Mouse (Mus musculus): ENCODE results near the gene Ephb2. TPM values are rescaled to one million over a fixed set of nuclear protein-coding genes. Genes with fewer than 3 reads are reported as not detected.

Gene Ephb2
- polyA plus RNA-seq, 1 experiment from 2014 or later: 2.3 TPM

GRCm38 (mm10) chr4:136754256-136754655 is 81.5 kb downstream of the Ephb2 start:
- no peak overlapping the region for H3K27ac ChIP-seq (replicated peaks)
- WGBS: 73% methylated on average over 8 of the region's 8 CpGs
- DNase-seq (ENCODE audit: low spot score) (no peak), ATAC-seq (ENCODE audit: low FRiP score, low TSS enrichment) (no peak)
- TF ChIP-seq EP300 (optimal IDR thresholded peaks at IDR 0.05): no peak
- TF ChIP-seq CTCF (IDR thresholded peaks at IDR 0.05; ENCODE audit: low read depth): no peak
- no peak overlapping the region for H3K4me2 ChIP-seq (replicated peaks; ENCODE audit: low read depth)
- no peaks in the 10 kb centered on the region for H3K27me3 ChIP-seq (ENCODE audit: control insufficient read depth, insufficient read depth, low read length)
- no peak overlapping the region for H3K9ac ChIP-seq (ENCODE audit: low read length)
- H3K36me3 ChIP-seq (ENCODE audit: control insufficient read depth, insufficient read depth, low read length): no peaks in the 10 kb centered on the region
- H3K9me3 ChIP-seq (ENCODE audit: control insufficient read depth, low read length): no peaks in the 10 kb centered on the region
- H3K4me1 ChIP-seq (replicated peaks; ENCODE audit: control insufficient read depth, insufficient read depth): peaks cover 11% of the 10 kb centered on the region
- no peak overlapping the region for H3K4me3 ChIP-seq (ENCODE audit: low read depth, low read length)

- Histone ChIP-seq H3K4me1 (replicated peaks; ENCODE audit: control insufficient read depth, insufficient read depth) (peaks cover 11% of the 10 kb centered on the region), H3K4me3 (ENCODE audit: low read depth, low read length) (no peak overlapping the region), H3K36me3 (ENCODE audit: control insufficient read depth, insufficient read depth, low read length) (no peaks in the 10 kb centered on the region), H3K4me2 (replicated peaks; ENCODE audit: low read depth) (no peak overlapping the region), H3K9ac (ENCODE audit: low read length) (no peak overlapping the region), H3K9me3 (ENCODE audit: control insufficient read depth, low read length) (no peaks in the 10 kb centered on the region), H3K27ac (replicated peaks) (no peak overlapping the region), H3K27me3 (ENCODE audit: control insufficient read depth, insufficient read depth, low read length) (no peaks in the 10 kb centered on the region)
- ATAC-seq (ENCODE audit: low FRiP score, low TSS enrichment) (no peak), DNase-seq (ENCODE audit: low spot score) (no peak)
- 58% methylated on average over 4 of the region's 4 CpGs for WGBS
- no peak for TF ChIP-seq EP300 (optimal IDR thresholded peaks at IDR 0.05)
- TF ChIP-seq CTCF (IDR thresholded peaks at IDR 0.05; ENCODE audit: low read depth): no peak
Measured at GRCm38 (mm10) chr4:136751355-136752020, 84.3 kb downstream of the Ephb2 start.

GRCm38 (mm10) chr4:136750578-136751338 is 85.0 kb downstream of the Ephb2 start:
- Histone ChIP-seq H3K9me3 (ENCODE audit: control insufficient read depth, low read length) (no peaks in the 10 kb centered on the region), H3K9ac (ENCODE audit: low read length) (no peak overlapping the region), H3K4me2 (replicated peaks; ENCODE audit: low read depth) (no peak overlapping the region), H3K4me1 (replicated peaks; ENCODE audit: control insufficient read depth, insufficient read depth) (peaks cover 11% of the 10 kb centered on the region), H3K4me3 (ENCODE audit: low read depth, low read length) (no peak overlapping the region), H3K36me3 (ENCODE audit: control insufficient read depth, insufficient read depth, low read length) (no peaks in the 10 kb centered on the region), H3K27me3 (ENCODE audit: control insufficient read depth, insufficient read depth, low read length) (no peaks in the 10 kb centered on the region), H3K27ac (replicated peaks) (no peak overlapping the region)
- TF ChIP-seq EP300 (optimal IDR thresholded peaks at IDR 0.05) (no peak), CTCF (IDR thresholded peaks at IDR 0.05; ENCODE audit: low read depth) (no peak)
- ATAC-seq (ENCODE audit: low FRiP score, low TSS enrichment): peak; percentile 16; the same call in 1 of the 2 replicates
- peak; percentile 41 for DNase-seq (ENCODE audit: low spot score)
- WGBS: 31% methylated on average over 19 of the region's 19 CpGs

GRCm38 (mm10) chr4:136749851-136750577 is 85.8 kb downstream of the Ephb2 start:
- H3K4me2 ChIP-seq (replicated peaks; ENCODE audit: low read depth): no peak overlapping the region
- WGBS: 53% methylated on average over 19 of the region's 19 CpGs
- TF ChIP-seq EP300 (optimal IDR thresholded peaks at IDR 0.05) (no peak), CTCF (IDR thresholded peaks at IDR 0.05; ENCODE audit: low read depth) (no peak)

GRCm38 (mm10) chr4:136749431-136749830 is 86.4 kb downstream of the Ephb2 start:
- WGBS: 57% methylated on average over 4 of the region's 4 CpGs
- no peak overlapping the region for H3K4me2 ChIP-seq (replicated peaks; ENCODE audit: low read depth)
- no peak for TF ChIP-seq CTCF (IDR thresholded peaks at IDR 0.05; ENCODE audit: low read depth)
- TF ChIP-seq EP300 (optimal IDR thresholded peaks at IDR 0.05): no peak
- DNase-seq (ENCODE audit: low spot score): no peak
- no peak overlapping the region for H3K4me3 ChIP-seq (ENCODE audit: low read depth, low read length)
- peak overlapping the region; percentile 18; the same call in 1 of the 2 replicates for H3K9ac ChIP-seq (ENCODE audit: low read length)
- no peak for ATAC-seq (ENCODE audit: low FRiP score, low TSS enrichment)
- H3K9me3 ChIP-seq (ENCODE audit: control insufficient read depth, low read length): no peaks in the 10 kb centered on the region
- no peaks in the 10 kb centered on the region for H3K27me3 ChIP-seq (ENCODE audit: control insufficient read depth, insufficient read depth, low read length)
- H3K4me1 ChIP-seq (replicated peaks; ENCODE audit: control insufficient read depth, insufficient read depth): peaks cover 6% of the 10 kb centered on the region
- H3K27ac ChIP-seq (replicated peaks): no peak overlapping the region
- no peaks in the 10 kb centered on the region for H3K36me3 ChIP-seq (ENCODE audit: control insufficient read depth, insufficient read depth, low read length)

More at GRCm38 (mm10) chr4:136749851-136750577, 85.8 kb downstream of the Ephb2 start:
- Histone ChIP-seq H3K27ac (replicated peaks) (no peak overlapping the region), H3K4me3 (ENCODE audit: low read depth, low read length) (no peak overlapping the region), H3K27me3 (ENCODE audit: control insufficient read depth, insufficient read depth, low read length) (no peaks in the 10 kb centered on the region), H3K4me1 (replicated peaks; ENCODE audit: control insufficient read depth, insufficient read depth) (peaks cover 6% of the 10 kb centered on the region), H3K36me3 (ENCODE audit: control insufficient read depth, insufficient read depth, low read length) (no peaks in the 10 kb centered on the region), H3K9ac (ENCODE audit: low read length) (peak overlapping the region; percentile 18; the same call in 1 of the 2 replicates), H3K9me3 (ENCODE audit: control insufficient read depth, low read length) (no peaks in the 10 kb centered on the region)
- ATAC-seq (ENCODE audit: low FRiP score, low TSS enrichment) (peak; percentile 49; the same call in 1 of the 2 replicates), DNase-seq (ENCODE audit: low spot score) (peak; percentile 42)
